Comparison of ENCODE assay signal across 31 mouse cellular contexts in the genomic region with DNA sequence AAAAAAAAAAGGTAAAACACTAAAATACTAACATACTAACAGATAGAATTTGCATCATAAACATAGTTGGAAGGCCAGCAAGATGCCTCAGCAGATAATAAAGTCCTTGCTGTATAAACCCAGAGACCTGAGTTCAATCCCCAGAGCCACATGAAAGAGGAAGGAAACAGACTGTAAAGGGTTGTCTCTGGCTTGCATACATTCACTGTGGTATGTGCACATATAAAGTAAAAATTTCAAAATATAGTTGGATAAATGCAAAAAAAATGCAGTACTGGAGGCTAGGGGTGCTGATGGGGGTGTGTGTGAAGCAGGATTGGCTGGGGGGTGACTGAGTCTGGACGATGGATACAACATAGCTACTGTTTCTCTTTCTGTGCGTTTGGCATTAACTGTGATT. TPM values are rescaled to one million over a fixed set of nuclear protein-coding genes. Genes with fewer than 3 reads are reported as not detected.
DNase-seq lines count a peak whose midpoint lies in the region; ATAC-seq lines count a peak whose summit lies in the region.
"Had no signal": no experiment of that assay in that cellular context is flagged by ENCODE, and none has a peak within 500 bp of the region (broad histone marks: within the 10 kb centered on the region; RNA-seq: fewer than 3 reads in every experiment).

No protein-coding gene starts in this region.

- 0 out of 2 replicates have a peak, but pooled peaks cover 4% of the 10 kb centered on the region for H3K9me3 ChIP-seq in embryonic facial prominence, embryonic 13.5 days
- H3K9me3 ChIP-seq in embryonic facial prominence, embryonic 10.5 days, result no peaks in the 10 kb centered on the region
- H3K9me3 ChIP-seq: forebrain, embryonic 12.5 days; forebrain, embryonic 15.5 days; G1E; hindbrain, embryonic 12.5 days; hindbrain, embryonic 15.5 days had no signal

- H3K4me2 ChIP-seq in embryonic facial prominence, embryonic 13.5 days, result no peak overlapping the region
- H3K4me2 ChIP-seq: forebrain, embryonic 12.5 days; forebrain, embryonic 15.5 days; heart, embryonic 11.5 days; hindbrain, embryonic 12.5 days; hindbrain, embryonic 15.5 days had no signal

- no peak for ATAC-seq in embryonic facial prominence, embryonic 13.5 days (ENCODE audit: insufficient number of reproducible peaks, insufficient read depth, low FRiP score, low TSS enrichment, low read depth)
- ATAC-seq in granulocyte monocyte progenitor cell, adult 5-6 weeks (replicated peaks; ENCODE audit: poor library complexity, severe bottlenecking), result peak; percentile 59
- peak; percentile 41 for ATAC-seq in megakaryocyte progenitor cell, adult 5-6 weeks (replicated peaks; ENCODE audit: poor library complexity)
- ATAC-seq: forebrain, embryonic 15.5 days had no signal

- 84% methylated on average over 2 of the region's 2 CpGs for WGBS in embryonic facial prominence, embryonic 13.5 days
- WGBS in embryonic facial prominence, embryonic 10.5 days, result 90% methylated on average over 2 of the region's 2 CpGs

- DNase-seq in embryonic facial prominence, embryonic 10.5 days (ENCODE audit: low spot score), result no peak
- peak; percentile 40 for DNase-seq in 416B (ENCODE audit: low read depth)
- DNase-seq in lung, postnatal 25 days (ENCODE audit: low spot score), result no peak
- DNase-seq in lung, postnatal 14 days, result no peak
- DNase-seq in testis, postnatal 10 days (ENCODE audit: low spot score), result no peak
- DNase-seq: adrenal gland, adult 2 months; adrenal gland, postnatal 14 days; B cell, adult 2 months; cerebellum, adult 11 months; cerebellum, adult 2 months; cerebellum, adult 9-11 months; cerebellum, postnatal 25 days; embryo, embryonic 11 days; gastrocnemius, postnatal 36 days; heart, adult 11 months had no signal

- H3K27ac ChIP-seq in embryonic facial prominence, embryonic 13.5 days, result peak overlapping the region; percentile 92; the same call in 1 of the 2 replicates
- no peak overlapping the region for H3K27ac ChIP-seq in embryonic facial prominence, embryonic 10.5 days (replicated peaks)
- H3K27ac ChIP-seq: forebrain, embryonic 12.5 days; hindbrain, embryonic 12.5 days; hindbrain, embryonic 15.5 days had no signal

- no peaks in the 10 kb centered on the region for H3K36me3 ChIP-seq in embryonic facial prominence, embryonic 13.5 days
- H3K36me3 ChIP-seq in embryonic facial prominence, embryonic 10.5 days (replicated peaks), result no peaks in the 10 kb centered on the region
- H3K36me3 ChIP-seq: forebrain, embryonic 12.5 days; forebrain, embryonic 15.5 days; G1E; hindbrain, embryonic 12.5 days; hindbrain, embryonic 15.5 days had no signal

- H3K4me3 ChIP-seq in embryonic facial prominence, embryonic 13.5 days, result no peak overlapping the region
- no peak overlapping the region for H3K4me3 ChIP-seq in embryonic facial prominence, embryonic 10.5 days
- H3K4me3 ChIP-seq: erythroblast, embryonic 14.5 days; forebrain, embryonic 12.5 days; forebrain, embryonic 15.5 days; hindbrain, embryonic 12.5 days; hindbrain, embryonic 15.5 days had no signal

- H3K9ac ChIP-seq in embryonic facial prominence, embryonic 13.5 days, result no peak overlapping the region
- H3K9ac ChIP-seq: forebrain, embryonic 12.5 days; forebrain, embryonic 15.5 days; hindbrain, embryonic 12.5 days; hindbrain, embryonic 15.5 days had no signal

- no peaks in the 10 kb centered on the region for H3K27me3 ChIP-seq in embryonic facial prominence, embryonic 13.5 days
- H3K27me3 ChIP-seq in embryonic facial prominence, embryonic 10.5 days (replicated peaks; ENCODE audit: low read depth, poor library complexity, severe bottlenecking), result no peaks in the 10 kb centered on the region
- H3K27me3 ChIP-seq: CH12.LX; forebrain, embryonic 12.5 days; forebrain, embryonic 15.5 days; hindbrain, embryonic 12.5 days; hindbrain, embryonic 15.5 days had no signal

- peaks cover 38% of the 10 kb centered on the region for H3K4me1 ChIP-seq in embryonic facial prominence, embryonic 13.5 days
- H3K4me1 ChIP-seq in embryonic facial prominence, embryonic 10.5 days, result peaks cover 26% of the 10 kb centered on the region

RNA-seq across cellular contexts. Expression of gene Dupd1, which starts 8.9 kb away (rescaled TPM):
- 0.31 TPM in 1 of 2 replicates, not detected in the other for polyA plus RNA-seq in embryonic facial prominence, embryonic 13.5 days (2015; fragmentation: Nextera tagmentation; extraction: Ambion mirVana)
- polyA plus RNA-seq in embryonic facial prominence, embryonic 10.5 days (2016; fragmentation: Nextera tagmentation; extraction: Ambion mirVana), result not detected in 2 replicates
- not detected in 2 replicates for total RNA-seq in granulocyte monocyte progenitor cell, adult 5-6 weeks (2014; fragmentation: Nextera tagmentation)
- total RNA-seq in granulocyte monocyte progenitor cell, adult 5-6 weeks (2017), result not detected in 2 replicates
- total RNA-seq in megakaryocyte progenitor cell, adult 5-6 weeks (2015), result not detected in 2 replicates
- total RNA-seq in megakaryocyte progenitor cell, adult 5-6 weeks (2017), result not detected in 2 replicates
- total RNA-seq: CH12.LX; G1E; heart, postnatal 25 days; hematopoietic stem cell, adult 5-6 weeks had no signal
- polyA plus RNA-seq: cerebellum, adult 2 months; forebrain, embryonic 12.5 days; forebrain, embryonic 15.5 days; G1E; heart, embryonic 11.5 days had no signal

RNA-seq across cellular contexts. Expression of gene Samd8, which starts 44.9 kb away (rescaled TPM):
- polyA plus RNA-seq in embryonic facial prominence, embryonic 13.5 days (2015; fragmentation: Nextera tagmentation; extraction: Ambion mirVana), result 12.1 and 13.2 TPM in 2 replicates
- polyA plus RNA-seq in embryonic facial prominence, embryonic 10.5 days (2016; fragmentation: Nextera tagmentation; extraction: Ambion mirVana), result 9.5 and 10.4 TPM in 2 replicates
- 5.1 and 10.8 TPM in 2 replicates for total RNA-seq in granulocyte monocyte progenitor cell, adult 5-6 weeks (2014; fragmentation: Nextera tagmentation)
- total RNA-seq in granulocyte monocyte progenitor cell, adult 5-6 weeks (2017), result 4.6 and 7.5 TPM in 2 replicates
- total RNA-seq in megakaryocyte progenitor cell, adult 5-6 weeks (2015), result 6.2 and 10.3 TPM in 2 replicates
- total RNA-seq in megakaryocyte progenitor cell, adult 5-6 weeks (2017), result 4.4 and 8.7 TPM in 2 replicates

RNA-seq across cellular contexts. Expression of gene Dusp13, which starts 45.5 kb away (rescaled TPM):
- polyA plus RNA-seq in embryonic facial prominence, embryonic 13.5 days (2015; fragmentation: Nextera tagmentation; extraction: Ambion mirVana), result 0.34 and 0.51 TPM in 2 replicates
- 0.55 TPM in 1 of 2 replicates, not detected in the other for polyA plus RNA-seq in embryonic facial prominence, embryonic 10.5 days (2016; fragmentation: Nextera tagmentation; extraction: Ambion mirVana)
- not detected in 2 replicates for total RNA-seq in granulocyte monocyte progenitor cell, adult 5-6 weeks (2014; fragmentation: Nextera tagmentation)
- not detected in 2 replicates for total RNA-seq in granulocyte monocyte progenitor cell, adult 5-6 weeks (2017)
- total RNA-seq in megakaryocyte progenitor cell, adult 5-6 weeks (2015), result not detected in 2 replicates
- not detected in 2 replicates for total RNA-seq in megakaryocyte progenitor cell, adult 5-6 weeks (2017)
- total RNA-seq: adrenal gland, adult 2 months; adrenal gland, postnatal 14 days; CH12.LX; hematopoietic stem cell, adult 5-6 weeks had no signal
- polyA plus RNA-seq: embryonic facial prominence, embryonic 11.5 days; erythroblast, embryonic 14.5 days; forebrain, embryonic 12.5 days; forebrain, embryonic 15.5 days; G1E; heart, embryonic 11.5 days; heart, embryonic 14.5 days; heart, postnatal 0 days; hindbrain, embryonic 15.5 days had no signal
